Comparison of ENCODE assay signal across 8 mouse cellular contexts in the genomic region with DNA sequence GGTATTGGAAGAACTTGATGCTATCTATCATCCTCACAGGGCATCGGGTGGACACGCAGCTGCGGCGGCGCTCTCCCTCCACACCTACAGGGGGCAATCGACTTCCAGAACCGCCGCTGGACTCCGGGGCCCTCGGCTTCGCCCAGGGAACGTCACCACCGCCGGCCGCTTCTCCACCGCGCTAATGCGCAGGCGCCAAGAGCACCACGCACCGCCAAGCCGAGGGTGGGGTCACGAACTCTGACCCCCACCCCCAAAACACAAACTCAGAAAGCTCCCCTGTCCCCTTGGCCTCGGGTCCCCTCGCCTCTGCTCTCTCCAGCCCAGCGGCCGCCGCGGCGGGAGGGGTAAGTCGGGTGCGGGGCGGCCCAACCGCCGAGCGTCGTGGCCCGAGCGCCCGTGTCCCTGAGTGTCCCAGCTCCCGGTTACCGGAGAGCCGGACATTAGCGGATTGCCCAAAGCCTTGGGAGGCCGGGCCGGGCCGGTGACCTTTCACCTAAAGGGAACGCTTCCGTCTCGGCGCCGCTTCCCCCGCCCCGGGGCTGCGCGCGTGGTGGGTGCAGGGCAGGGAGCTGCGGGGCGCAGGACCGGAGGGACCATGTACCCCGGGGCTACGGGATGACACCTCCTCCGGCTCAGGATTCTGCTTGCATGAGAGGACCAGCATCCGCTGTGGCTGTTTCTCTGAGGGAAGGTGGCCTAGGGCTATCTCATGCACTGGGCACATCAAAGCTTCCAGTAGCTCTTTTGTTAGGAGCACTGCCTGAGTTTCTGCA. TPM values are rescaled to one million over a fixed set of nuclear protein-coding genes. Genes with fewer than 3 reads are reported as not detected.
DNase-seq lines count a peak whose midpoint lies in the region; ATAC-seq and TF ChIP-seq lines count a peak whose summit lies in the region.

A gene (plus strand): TSS at position 268 of the 776 bp plus-strand sequence.

- peak; percentile 7; the same call in 1 of the 2 replicates for TF ChIP-seq POLR2A in bone marrow, adult 2 months (IDR thresholded peaks at IDR 0.05; ENCODE audit: borderline replicate concordance, control insufficient read depth, low read depth, low read length)

- peak within 1 kb of the TSS; percentile 73 for H3K4me2 ChIP-seq in embryonic facial prominence, embryonic 14.5 days (ENCODE audit: low read depth, low read length)
- H3K4me2 ChIP-seq in kidney, embryonic 15.5 days, result peak within 1 kb of the TSS; percentile 64
- H3K4me2 ChIP-seq in limb, embryonic 15.5 days, result peak within 1 kb of the TSS; percentile 61
- H3K4me2 ChIP-seq in midbrain, postnatal 0 days (ENCODE audit: low read depth, low read length, poor library complexity, severe bottlenecking), result peak within 1 kb of the TSS; percentile 58

- peak within 1 kb of the TSS; percentile 77 for H3K4me3 ChIP-seq in bone marrow, adult 2 months (replicated peaks; ENCODE audit: control insufficient read depth, low read depth, low read length)
- H3K4me3 ChIP-seq in embryonic facial prominence, embryonic 14.5 days (ENCODE audit: low read depth, low read length), result peak within 1 kb of the TSS; percentile 93
- peak within 1 kb of the TSS; percentile 93 for H3K4me3 ChIP-seq in heart, embryonic 10.5 days
- H3K4me3 ChIP-seq in kidney, embryonic 15.5 days (replicated peaks), result peak within 1 kb of the TSS; percentile 85
- H3K4me3 ChIP-seq in limb, embryonic 15.5 days, result peak within 1 kb of the TSS; percentile 78
- H3K4me3 ChIP-seq in midbrain, postnatal 0 days (ENCODE audit: low read depth, low read length), result peak within 1 kb of the TSS; percentile 63

- peak; percentile 91 for ATAC-seq in embryonic facial prominence, embryonic 14.5 days (ENCODE audit: low read depth)
- ATAC-seq in kidney, embryonic 15.5 days (replicated peaks; ENCODE audit: low FRiP score), result peak; percentile 94
- ATAC-seq in limb, embryonic 15.5 days (ENCODE audit: insufficient number of reproducible peaks, low FRiP score, low TSS enrichment, low read depth), result peak; percentile 85
- peak; percentile 93 for ATAC-seq in midbrain, postnatal 0 days (ENCODE audit: low FRiP score)

- H3K9me3 ChIP-seq in embryonic facial prominence, embryonic 14.5 days (ENCODE audit: control insufficient read depth, low read length), result no peaks in the 10 kb centered on the region
- no peaks in the 10 kb centered on the region for H3K9me3 ChIP-seq in heart, embryonic 10.5 days
- no peaks in the 10 kb centered on the region for H3K9me3 ChIP-seq in kidney, embryonic 15.5 days (replicated peaks)
- H3K9me3 ChIP-seq in limb, embryonic 15.5 days, result no peaks in the 10 kb centered on the region
- H3K9me3 ChIP-seq in midbrain, postnatal 0 days (ENCODE audit: low read length), result no peaks in the 10 kb centered on the region

- DNase-seq in A20 (ENCODE audit: low read depth, low spot score), result peak; percentile 92
- peak; percentile 92 for DNase-seq in embryonic facial prominence, embryonic 14.5 days (ENCODE audit: low spot score)
- peak; percentile 92 for DNase-seq in heart, embryonic 10.5 days (ENCODE audit: low spot score)
- peak; percentile 91 for DNase-seq in midbrain, postnatal 0 days (ENCODE audit: low spot score)
- DNase-seq in spleen, postnatal 10 days (ENCODE audit: low spot score in 2 of 2), result peak; percentile 53 to 75

- H3K36me3 ChIP-seq in embryonic facial prominence, embryonic 14.5 days (ENCODE audit: control insufficient read depth, insufficient read depth, low read length), result no peaks in the 10 kb centered on the region
- 0 out of 2 replicates have a peak, but pooled peaks cover under 1% of the 10 kb centered on the region for H3K36me3 ChIP-seq in heart, embryonic 10.5 days
- no peaks in the 10 kb centered on the region for H3K36me3 ChIP-seq in kidney, embryonic 15.5 days
- no peaks in the 10 kb centered on the region for H3K36me3 ChIP-seq in limb, embryonic 15.5 days
- no peaks in the 10 kb centered on the region for H3K36me3 ChIP-seq in midbrain, postnatal 0 days (ENCODE audit: insufficient read depth, low read length)

- H3K9ac ChIP-seq in embryonic facial prominence, embryonic 14.5 days (ENCODE audit: low read depth, low read length), result peak within 1 kb of the TSS; percentile 94
- H3K9ac ChIP-seq in kidney, embryonic 15.5 days, result peak within 1 kb of the TSS; percentile 76
- H3K9ac ChIP-seq in limb, embryonic 15.5 days, result peak within 1 kb of the TSS; percentile 85
- peak within 1 kb of the TSS; percentile 91 for H3K9ac ChIP-seq in midbrain, postnatal 0 days (replicated peaks; ENCODE audit: low read length, poor library complexity, severe bottlenecking)

- no peaks in the 10 kb centered on the region for H3K27me3 ChIP-seq in embryonic facial prominence, embryonic 14.5 days (replicated peaks; ENCODE audit: control insufficient read depth, insufficient read depth, low read length)
- no peaks in the 10 kb centered on the region for H3K27me3 ChIP-seq in heart, embryonic 10.5 days (ENCODE audit: insufficient read depth, poor library complexity, severe bottlenecking)
- H3K27me3 ChIP-seq in kidney, embryonic 15.5 days, result no peaks in the 10 kb centered on the region
- no peaks in the 10 kb centered on the region for H3K27me3 ChIP-seq in limb, embryonic 15.5 days
- H3K27me3 ChIP-seq in midbrain, postnatal 0 days (ENCODE audit: insufficient read depth, low read length), result no peaks in the 10 kb centered on the region

- H3K27ac ChIP-seq in bone marrow, adult 2 months (ENCODE audit: control insufficient read depth, insufficient read depth, low read depth, low read length, poor library complexity), result peak within 1 kb of the TSS; percentile 74
- H3K27ac ChIP-seq in embryonic facial prominence, embryonic 14.5 days (replicated peaks; ENCODE audit: low read depth, low read length), result peak within 1 kb of the TSS; percentile 89
- peak within 1 kb of the TSS; percentile 96 for H3K27ac ChIP-seq in heart, embryonic 10.5 days
- peak within 1 kb of the TSS; percentile 95 for H3K27ac ChIP-seq in kidney, embryonic 15.5 days
- peak within 1 kb of the TSS; percentile 84 for H3K27ac ChIP-seq in limb, embryonic 15.5 days
- H3K27ac ChIP-seq in midbrain, postnatal 0 days (ENCODE audit: low read depth, low read length), result peak within 1 kb of the TSS; percentile 76

- TF ChIP-seq CTCF in bone marrow, adult 2 months (IDR thresholded peaks at IDR 0.05; ENCODE audit: control insufficient read depth, insufficient read depth, low read length), result peak; percentile 17
- TF ChIP-seq CTCF in midbrain, postnatal 0 days (IDR thresholded peaks at IDR 0.05), result peak; percentile 79

- under 1% methylated on average over 62 of the region's 64 CpGs for WGBS in bone marrow, adult 2 months
- WGBS in embryonic facial prominence, embryonic 14.5 days, result 0% methylated on average over 45 of the region's 64 CpGs
- under 1% methylated on average over 64 of the region's 64 CpGs for WGBS in heart, embryonic 10.5 days
- WGBS in kidney, embryonic 15.5 days, result under 1% methylated on average over 64 of the region's 64 CpGs
- under 1% methylated on average over 54 of the region's 64 CpGs for WGBS in limb, embryonic 15.5 days
- WGBS in midbrain, postnatal 0 days, result under 1% methylated on average over 63 of the region's 64 CpGs

- no peaks in the 10 kb centered on the region for H3K4me1 ChIP-seq in bone marrow, adult 2 months (ENCODE audit: control insufficient read depth, insufficient read depth, low read length)
- H3K4me1 ChIP-seq in embryonic facial prominence, embryonic 14.5 days (ENCODE audit: control insufficient read depth, insufficient read depth, low read length), result peaks cover 15% of the 10 kb centered on the region
- peaks cover 22% of the 10 kb centered on the region for H3K4me1 ChIP-seq in heart, embryonic 10.5 days
- peaks cover 23% of the 10 kb centered on the region for H3K4me1 ChIP-seq in kidney, embryonic 15.5 days
- peaks cover 15% of the 10 kb centered on the region for H3K4me1 ChIP-seq in limb, embryonic 15.5 days
- 0 out of 2 replicates have a peak, but pooled peaks cover 4% of the 10 kb centered on the region for H3K4me1 ChIP-seq in midbrain, postnatal 0 days (ENCODE audit: insufficient read depth, low read length)

RNA-seq across cellular contexts. Expression of the gene that starts here (rescaled TPM):
- 2.4 and 4.2 TPM in 2 replicates for polyA plus RNA-seq in bone marrow, adult 2 months (2011; ENCODE audit: insufficient read depth, insufficient read length, low replicate concordance, missing spikeins)
- 8.6 and 9.1 TPM in 2 replicates for polyA plus RNA-seq in embryonic facial prominence, embryonic 14.5 days (2014; fragmentation: Nextera tagmentation; extraction: Ambion mirVana)
- 8.8 and 9.3 TPM in 2 replicates for polyA plus RNA-seq in heart, embryonic 10.5 days (2016; fragmentation: Nextera tagmentation; extraction: Ambion mirVana)
- 8.5 and 9.7 TPM in 2 replicates for polyA plus RNA-seq in kidney, embryonic 15.5 days (2015; fragmentation: Nextera tagmentation; extraction: Ambion mirVana)
- polyA plus RNA-seq in limb, embryonic 15.5 days (2015; fragmentation: Nextera tagmentation; extraction: Ambion mirVana), result 8.0 and 9.0 TPM in 2 replicates
- 4.9 and 7.8 TPM in 2 replicates for total RNA-seq in midbrain, postnatal 0 days (2014; rRNA removed)
- polyA plus RNA-seq in midbrain, postnatal 0 days (2015; fragmentation: Nextera tagmentation; extraction: Ambion mirVana), result 3.3 and 3.9 TPM in 2 replicates

Comparison
In these comparisons a context has a peak if more than half of its experiments do, and no peak if none do; other contexts are left out.
1. Peak in every context shown above with its lines: DNase-seq, ATAC-seq, H3K4me3 ChIP-seq and H3K27ac ChIP-seq.